Mouse (Mus musculus) erythroblast, embryonic 14.5 days (primary cell): ENCODE measurements around the gene Papola.

Experiments used
- GATA1 ChIP-seq: IDR thresholded peaks from 2 replicates; pipeline ENCODE4 v1.6.1; 2012; ENCODE audit warnings: low read length, inconsistent platforms, mixed read lengths
- TAL1 ChIP-seq: IDR thresholded peaks from 3 replicates; pipeline ENCODE4 v1.6.1; 2012; ENCODE audit warnings: low read length, inconsistent platforms, mixed read lengths

- TF ChIP-seq GATA1 (no peak), TAL1 (no peak)
Measured at GRCm38 (mm10) chr12:105789885-105790284, 5.4 kb downstream of the Papola start.
